Mouse (Mus musculus) layer of hippocampus, adult 2 months (tissue): ENCODE results near the gene Fam174a. TPM values are rescaled to one million over a fixed set of nuclear protein-coding genes. Genes with fewer than 3 reads are reported as not detected.

Experiments used
- DNase-seq, 2 experiments: peaks; one replicate each; pipeline ENCODE4 v3.0.0; 2022; ENCODE audit warnings: low spot score in 2 of 2
- H3K27ac ChIP-seq: fragments of 200-600 bp; 2 replicates; pipeline ENCODE4 v1.8.1; 2022
- H3K4me3 ChIP-seq: fragments of 200-600 bp; 2 replicates; pipeline ENCODE4 v1.8.1; 2022; ENCODE audit warnings: mild to moderate bottlenecking
- CTCF ChIP-seq: fragments of 200-600 bp; conservative IDR thresholded peaks from 2 replicates; pipeline ENCODE4 v1.8.1; 2022; ENCODE audit warnings: antibody characterized with exemption, mild to moderate bottlenecking, moderate library complexity
- long read RNA-seq, 2 experiments: library from polyadenylated mRNA; stranded (forward); transcript quantifications; one replicate each; pipeline ENCODE4 v2.0.0; 2021; ENCODE audit warnings: borderline mapping rate in 2 of 2
- total RNA-seq, 2 experiments: library from RNA; stranded (reverse); gene quantifications; 2 replicates each; pipeline ENCODE4 v1.2.3; 2021

Fam174a gene
- total RNA-seq = 10 to 100 TPM; 37.5 to 43.2 TPM
- long read RNA-seq, experiment 1, transcript Fam174a-201 (3 exons, 2,112 nt) = major isoform, 62 of 63 reads
- long read RNA-seq, experiment 1, partial matches to known transcripts = 0 of 63 reads
- long read RNA-seq, experiment 1, other reads (novel, unspliced or antisense) = 1 of 63 reads
- long read RNA-seq, experiment 2, transcript Fam174a-201 (3 exons, 2,112 nt) = major isoform, 88 of 88 reads
- long read RNA-seq, experiment 2, partial matches to known transcripts = 0 of 88 reads
- long read RNA-seq, experiment 2, other reads (novel, unspliced or antisense) = 0 of 88 reads

GRCm38 (mm10) chr1:95313393-95314228 is at the start of gene Fam174a:
Gene Fam174a (plus strand): TSS chr1:95313623.
- peak; percentile 94 to 95 for DNase-seq
- Histone ChIP-seq H3K27ac (peak within 1 kb of the TSS; percentile 95), H3K4me3 (peak within 1 kb of the TSS; percentile 97)
- TF ChIP-seq CTCF = peak; percentile 38

- Histone ChIP-seq H3K27ac (peak overlapping the region; percentile 18; the same call in 1 of the 2 replicates), H3K4me3 (no peak overlapping the region)
- no peak for DNase-seq
- TF ChIP-seq CTCF = no peak
Observed at GRCm38 (mm10) chr1:95263843-95264242, 49.6 kb upstream of the Fam174a start.

GRCm38 (mm10) chr1:95267950-95268724 is 45.3 kb upstream of the Fam174a start:
- Histone ChIP-seq H3K27ac (peak overlapping the region; percentile 46; the same call in 1 of the 2 replicates), H3K4me3 (peak overlapping the region; percentile 33)
- DNase-seq = peak; percentile 9 to 13
- no peak for TF ChIP-seq CTCF

- no peak overlapping the region for H3K27ac ChIP-seq
- H3K4me3 ChIP-seq = no peak overlapping the region
- TF ChIP-seq CTCF = no peak
- DNase-seq = no peak
Observed at GRCm38 (mm10) chr1:95273321-95273720, 40.1 kb upstream of the Fam174a start.

- Histone ChIP-seq H3K4me3 (no peak overlapping the region), H3K27ac (no peak overlapping the region)
- TF ChIP-seq CTCF = no peak
- DNase-seq = no peak
Observed at GRCm38 (mm10) chr1:95308324-95308723, 5.1 kb upstream of the Fam174a start.

- TF ChIP-seq CTCF = no peak
- H3K27ac ChIP-seq = peak overlapping the region; percentile 95
- H3K4me3 ChIP-seq = peak overlapping the region; percentile 97
- DNase-seq = peak in 1 of 2 experiments; percentile 13
Observed at GRCm38 (mm10) chr1:95314229-95314555, 769 bp downstream of the Fam174a start.

- TF ChIP-seq CTCF = no peak
- H3K4me3 ChIP-seq = peak overlapping the region; percentile 22; the same call in 1 of the 2 replicates
- H3K27ac ChIP-seq = peak overlapping the region; percentile 47; the same call in 1 of the 2 replicates
- peak in 1 of 2 experiments; percentile 9 for DNase-seq
Observed at GRCm38 (mm10) chr1:95315981-95316380, 2.6 kb downstream of the Fam174a start.

- no peak for DNase-seq
- Histone ChIP-seq H3K27ac (no peak overlapping the region), H3K4me3 (no peak overlapping the region)
- TF ChIP-seq CTCF = no peak
Observed at GRCm38 (mm10) chr1:95322219-95322618, 8.8 kb downstream of the Fam174a start.

GRCm38 (mm10) chr1:95323004-95323403 is 9.6 kb downstream of the Fam174a start:
- no peak overlapping the region for H3K27ac ChIP-seq
- no peak for DNase-seq

GRCm38 (mm10) chr1:95326856-95327255 is 13.4 kb downstream of the Fam174a start:
- no peak overlapping the region for H3K4me3 ChIP-seq
- TF ChIP-seq CTCF = no peak
- DNase-seq = no peak
- no peak overlapping the region for H3K27ac ChIP-seq

More at GRCm38 (mm10) chr1:95323004-95323403, 9.6 kb downstream of the Fam174a start:
- TF ChIP-seq CTCF = no peak
- no peak overlapping the region for H3K4me3 ChIP-seq

GRCm38 (mm10) chr1:95339618-95340017 is 26.2 kb downstream of the Fam174a start:
- no peak overlapping the region for H3K27ac ChIP-seq
- TF ChIP-seq CTCF = no peak
- no peak overlapping the region for H3K4me3 ChIP-seq
- DNase-seq = no peak

GRCm38 (mm10) chr1:95342242-95342641 is 28.8 kb downstream of the Fam174a start:
- no peak overlapping the region for H3K4me3 ChIP-seq
- H3K27ac ChIP-seq = peak overlapping the region; percentile 52
- peak; percentile 64 to 80 for DNase-seq
- no peak for TF ChIP-seq CTCF
